Mouse (Mus musculus) limb, embryonic 14.5 days (tissue): Measurements from ENCODE around the gene Asrgl1. TPM values are rescaled to one million over a fixed set of nuclear protein-coding genes. Genes with fewer than 3 reads are reported as not detected.

Experiments
- ATAC-seq: fragments of 200-750 bp; cut with Nextera tagmentation; 2 replicates; pipeline ENCODE4 v1.8.0; 2017; ENCODE audit warnings: low read depth, moderate number of reproducible peaks, moderate TSS enrichment; ENCODE audit not compliant: low FRiP score
- DNase-seq: peaks from one replicate; pipeline ENCODE4 v3.0.0-alpha.2; 2015; ENCODE audit warnings: low spot score
- H3K27ac ChIP-seq: fragments of 300-500 bp; sonication (generic); replicated peaks from 2 replicates; pipeline ENCODE4 v1.5.1; 2014; ENCODE audit warnings: low read depth, mild to moderate bottlenecking, low read length, moderate library complexity, mixed read lengths
- H3K27me3 ChIP-seq: fragments of 300-500 bp; sonication (generic); 2 replicates; pipeline ENCODE4 v1.6.1; 2014; ENCODE audit warnings: low read length, mixed read lengths; ENCODE audit not compliant: control insufficient read depth, insufficient read depth
- H3K36me3 ChIP-seq: fragments of 300-500 bp; sonication (generic); 2 replicates; pipeline ENCODE4 v1.6.1; 2014; ENCODE audit warnings: mild to moderate bottlenecking, low read length, moderate library complexity, mixed read lengths; ENCODE audit not compliant: control insufficient read depth, insufficient read depth
- H3K4me1 ChIP-seq: fragments of 300-500 bp; sonication (generic); 2 replicates; pipeline ENCODE4 v1.6.1; 2014; ENCODE audit warnings: antibody characterized with exemption, low read length, mixed read lengths; ENCODE audit not compliant: control insufficient read depth, insufficient read depth
- H3K4me2 ChIP-seq: fragments of 300-500 bp; sonication (generic); replicated peaks from 2 replicates; pipeline ENCODE4 v1.6.1; 2014; ENCODE audit warnings: low read depth, mild to moderate bottlenecking, low read length, moderate library complexity; ENCODE audit not compliant: severe bottlenecking
- H3K4me3 ChIP-seq: fragments of 300-500 bp; sonication (generic); replicated peaks from 2 replicates; pipeline ENCODE4 v1.5.1; 2014; ENCODE audit warnings: low read length
- H3K9ac ChIP-seq: fragments of 300-500 bp; sonication (generic); 2 replicates; pipeline ENCODE4 v1.6.1; 2014; ENCODE audit warnings: mild to moderate bottlenecking, low read depth, low read length, moderate library complexity; ENCODE audit not compliant: severe bottlenecking
- H3K9me3 ChIP-seq: fragments of 300-500 bp; sonication (generic); 2 replicates; pipeline ENCODE4 v1.6.1; 2016; ENCODE audit warnings: low read length; ENCODE audit not compliant: control insufficient read depth
- POLR2A ChIP-seq: fragments of 200-500 bp; IDR thresholded peaks from 2 replicates; pipeline ENCODE4 v1.8.0; 2012; ENCODE audit warnings: inconsistent platforms, mild to moderate bottlenecking, moderate library complexity, borderline replicate concordance; ENCODE audit not compliant: insufficient read depth, insufficient read length; ENCODE audit errors: extremely low read depth
- WGBS: fragments of 180-500 bp; shearing (Covaris S2); extraction: QIAGEN DNeasy Blood & Tissue Kit; methylation state at CpG from one replicate; pipeline ENCODE4 v1.1.7; 2014; 5-methylcytosine and 5-hydroxymethylcytosine counted together
- polyA plus RNA-seq, 2 experiments: library from polyadenylated mRNA; depleted of rRNA in 1 of 2; stranded (reverse) in 1 of 2; unstranded in 1 of 2; fragments of >200 nt; fragmentation: Nextera tagmentation in 1 of 2; extraction: Ambion mirVana in 1 of 2; gene quantifications; 2 replicates each; pipeline versions ENCODE4 v1.2.1 to v1.2.3; 2012 to 2014

Asrgl1 gene
- polyA plus RNA-seq, 2 experiments: 6.3 to 8.5 TPM

GRCm38 (mm10) chr19:9076035-9076434 lies 59.4 kb downstream of the Asrgl1 start:
- Histone ChIP-seq H3K36me3 (no peaks in the 10 kb centered on the region), H3K27ac (no peak overlapping the region), H3K9ac (no peak overlapping the region), H3K9me3 (no peaks in the 10 kb centered on the region), H3K4me2 (no peak overlapping the region), H3K4me1 (peaks cover 5% of the 10 kb centered on the region), H3K27me3 (no peaks in the 10 kb centered on the region), H3K4me3 (no peak overlapping the region)
- 95% methylated on average over 3 of the region's 3 CpGs for WGBS
- no peak for DNase-seq
- no peak for TF ChIP-seq POLR2A
- no peak for ATAC-seq

GRCm38 (mm10) chr19:9075558-9075957 lies 59.9 kb downstream of the Asrgl1 start:
- Histone ChIP-seq H3K4me2 (no peak overlapping the region), H3K4me1 (peaks cover 9% of the 10 kb centered on the region), H3K9ac (no peak overlapping the region), H3K4me3 (no peak overlapping the region), H3K36me3 (no peaks in the 10 kb centered on the region), H3K27me3 (no peaks in the 10 kb centered on the region), H3K27ac (no peak overlapping the region), H3K9me3 (no peaks in the 10 kb centered on the region)
- no peak for ATAC-seq
- 74% methylated on average over 2 of the region's 2 CpGs for WGBS
- no peak for TF ChIP-seq POLR2A
- DNase-seq: no peak

- no peak for TF ChIP-seq POLR2A
- 53% methylated on average over 4 of the region's 4 CpGs for WGBS
- H3K9me3 ChIP-seq: no peaks in the 10 kb centered on the region
- ATAC-seq (no peak), DNase-seq (no peak)
- no peaks in the 10 kb centered on the region for H3K27me3 ChIP-seq
- no peak overlapping the region for H3K4me3 ChIP-seq
- peaks cover 19% of the 10 kb centered on the region for H3K4me1 ChIP-seq
- no peak overlapping the region for H3K4me2 ChIP-seq
- H3K36me3 ChIP-seq: no peaks in the 10 kb centered on the region
- no peak overlapping the region for H3K9ac ChIP-seq
- no peak overlapping the region for H3K27ac ChIP-seq
Observed at GRCm38 (mm10) chr19:9074424-9074823, 61.0 kb downstream of the Asrgl1 start.

- no peaks in the 10 kb centered on the region for H3K27me3 ChIP-seq
- H3K9me3 ChIP-seq: no peaks in the 10 kb centered on the region
- 69% methylated on average over 12 of the region's 12 CpGs for WGBS
- no peaks in the 10 kb centered on the region for H3K36me3 ChIP-seq
- H3K4me2 ChIP-seq: no peak overlapping the region
- no peak overlapping the region for H3K27ac ChIP-seq
- no peak overlapping the region for H3K9ac ChIP-seq
- ATAC-seq (no peak), DNase-seq (no peak)
- peaks cover 19% of the 10 kb centered on the region for H3K4me1 ChIP-seq
- no peak for TF ChIP-seq POLR2A
- no peak overlapping the region for H3K4me3 ChIP-seq
Observed at GRCm38 (mm10) chr19:9073776-9074411, 61.5 kb downstream of the Asrgl1 start.

- Histone ChIP-seq H3K27ac (peak overlapping the region; percentile 67; the same call in 1 of the 2 replicates), H3K27me3 (no peaks in the 10 kb centered on the region), H3K36me3 (no peaks in the 10 kb centered on the region), H3K9me3 (no peaks in the 10 kb centered on the region), H3K4me2 (no peak overlapping the region), H3K4me3 (no peak overlapping the region), H3K4me1 (peaks cover 19% of the 10 kb centered on the region), H3K9ac (no peak overlapping the region)
- no peak for DNase-seq
- WGBS: 87% methylated on average over 2 of the region's 2 CpGs
- ATAC-seq: no peak
- no peak for TF ChIP-seq POLR2A
Observed at GRCm38 (mm10) chr19:9072157-9072530, 63.3 kb downstream of the Asrgl1 start.
